Mouse (Mus musculus) kidney, postnatal 4 days (tissue): ENCODE measurements at regions not wholly inside any gene's neighbourhood (a gene's known extent, or its start where the extent isn't known, plus 50 kb on each side); places are given as distances from the start of the nearest gene placed in this dataset.
"Not testable (repeated sequence)": the region's sequence is repeated elsewhere in the genome, so short reads cannot be mapped to it uniquely, and the experiment has no call there.

Experiments
- DNase-seq, 2 experiments: peaks; one replicate each; pipeline ENCODE4 v3.0.0; 2021; ENCODE audit warnings: mixed read lengths in 2 of 2

- no peak for DNase-seq
These were observed 120.4 kb upstream of the Thpo start for GRCm38 (mm10) chr16:20854696-20855213.

GRCm38 (mm10) chr16:20838151-20838550 lies 103.8 kb upstream of the Thpo start:
- DNase-seq, result no peak

- no peak for DNase-seq
These were observed 102.6 kb upstream of the Thpo start for GRCm38 (mm10) chr16:20836866-20837265.

- not testable (repeated sequence) for DNase-seq
These were observed 99.5 kb upstream of the Thpo start for GRCm38 (mm10) chr16:20833838-20834237.

DNA sequence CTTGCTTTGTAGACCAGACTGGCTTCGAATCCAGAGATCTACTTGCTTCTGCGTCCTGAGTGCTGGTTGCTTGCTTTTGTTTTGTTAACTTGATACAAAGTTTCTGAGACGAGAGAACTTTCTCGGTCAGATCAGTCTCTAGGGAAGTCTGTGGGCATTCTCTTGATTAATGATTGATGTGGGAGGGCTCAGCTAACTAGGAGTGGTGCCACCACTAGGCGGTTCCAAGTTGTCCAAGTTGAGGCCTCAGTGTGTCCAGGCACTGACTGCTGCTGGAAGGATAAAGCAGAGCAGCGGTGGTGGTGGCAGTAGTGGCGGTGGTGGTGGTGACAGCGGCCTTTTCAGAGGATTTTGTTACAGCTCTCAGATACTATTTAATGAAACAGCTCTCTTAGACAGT lies 99.0 kb upstream of the Thpo start:
- DNase-seq, result peak; percentile 17 to 42

GRCm38 (mm10) chr16:20829732-20830435 lies 95.6 kb upstream of the Thpo start:
- DNase-seq, result no peak

- DNase-seq, result no peak
These were observed 94.9 kb upstream of the Thpo start for GRCm38 (mm10) chr16:20828996-20829731.

GRCm38 (mm10) chr16:20824226-20824625 lies 89.9 kb upstream of the Thpo start:
- no peak for DNase-seq

DNA sequence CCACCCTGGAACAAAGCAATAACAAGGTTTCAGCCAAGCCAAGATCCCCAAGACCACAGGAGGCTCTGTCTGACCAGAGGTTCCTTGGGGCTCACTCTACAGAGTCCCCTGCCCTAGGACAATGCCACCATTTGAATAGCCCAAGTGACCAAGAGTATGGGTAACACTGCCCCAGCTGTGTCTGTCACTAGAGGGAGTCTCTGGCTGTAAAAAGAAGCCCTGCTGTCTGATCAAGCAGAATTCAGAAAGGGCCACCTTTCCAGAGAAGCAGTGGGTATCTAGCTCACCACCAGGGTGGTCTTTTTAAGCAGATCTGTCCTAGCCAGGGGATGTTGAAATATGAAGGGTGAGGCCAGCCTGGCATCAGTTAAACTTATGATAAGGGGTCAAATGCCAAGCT lies 86.6 kb upstream of the Thpo start:
- DNase-seq, result no peak

GRCm38 (mm10) chr16:20819568-20819967 lies 85.3 kb upstream of the Thpo start:
- DNase-seq, result no peak

- peak in 1 of 2 experiments; percentile 25 for DNase-seq
These were observed 84.4 kb upstream of the Thpo start for GRCm38 (mm10) chr16:20818711-20819189.

DNA sequence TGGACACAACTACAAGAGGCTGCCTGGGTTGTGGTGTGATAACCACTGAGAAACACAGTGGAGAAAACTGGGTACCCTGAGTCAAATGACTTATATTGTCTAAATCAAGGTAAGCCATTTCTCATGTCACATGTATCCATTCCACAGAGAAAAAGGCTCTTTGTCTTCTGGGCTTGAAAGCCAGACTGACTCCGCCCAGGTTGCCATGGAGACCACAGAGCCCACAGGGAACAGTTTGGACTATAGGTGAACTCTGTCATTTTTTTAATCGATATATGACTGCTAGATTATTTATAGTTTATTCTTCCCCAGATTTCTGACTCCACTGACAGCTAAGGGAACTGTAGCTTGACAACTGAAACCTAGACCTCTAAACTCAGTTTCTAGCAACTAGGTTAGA lies 80.7 kb upstream of the Thpo start:
- peak in 1 of 2 experiments; percentile 22 for DNase-seq

DNA sequence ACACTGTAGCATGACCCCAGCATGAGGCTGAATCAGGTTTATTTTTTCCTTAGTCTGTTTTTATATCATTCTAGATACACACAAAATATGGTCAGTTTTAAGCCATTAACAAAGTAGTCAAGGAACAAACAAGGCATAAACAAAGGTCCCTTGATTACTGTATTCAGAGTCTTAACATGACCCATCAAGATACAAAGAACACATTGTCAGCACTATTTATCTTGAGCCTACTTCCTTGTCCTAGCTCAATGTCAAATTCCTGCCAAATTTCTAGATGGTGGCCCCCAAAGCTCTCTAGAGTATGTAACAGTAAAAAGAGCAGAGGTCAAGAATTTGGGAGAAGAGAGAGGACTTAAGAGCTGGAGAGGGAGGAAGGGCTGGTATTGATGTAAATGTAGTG lies 79.9 kb upstream of the Thpo start:
- no peak for DNase-seq

- not testable (repeated sequence) for DNase-seq
These were observed 77.7 kb upstream of the Thpo start for GRCm38 (mm10) chr16:20812025-20812424.

- no peak for DNase-seq
These were observed 76.0 kb upstream of the Thpo start for GRCm38 (mm10) chr16:20810322-20810721.

DNA sequence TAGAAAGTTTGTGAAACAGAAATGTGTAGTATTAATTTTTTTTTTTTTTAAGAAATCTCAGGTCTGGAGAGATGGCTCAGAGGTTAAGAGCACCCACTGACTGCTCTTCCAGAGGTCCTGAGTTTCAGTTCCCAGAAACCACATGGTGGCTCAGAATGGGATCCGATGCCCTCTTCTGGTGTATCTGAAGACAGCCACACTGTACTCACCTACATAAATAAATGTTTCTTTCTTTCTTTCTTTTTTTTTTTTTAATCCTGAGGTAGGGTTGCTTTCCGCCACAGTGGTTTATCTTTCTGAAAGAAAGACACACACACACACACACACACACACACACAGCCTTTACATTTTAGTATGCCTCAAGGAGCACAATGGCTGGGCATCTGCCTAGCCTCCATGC lies 74.0 kb upstream of the Thpo start:
- DNase-seq, result no peak

DNA sequence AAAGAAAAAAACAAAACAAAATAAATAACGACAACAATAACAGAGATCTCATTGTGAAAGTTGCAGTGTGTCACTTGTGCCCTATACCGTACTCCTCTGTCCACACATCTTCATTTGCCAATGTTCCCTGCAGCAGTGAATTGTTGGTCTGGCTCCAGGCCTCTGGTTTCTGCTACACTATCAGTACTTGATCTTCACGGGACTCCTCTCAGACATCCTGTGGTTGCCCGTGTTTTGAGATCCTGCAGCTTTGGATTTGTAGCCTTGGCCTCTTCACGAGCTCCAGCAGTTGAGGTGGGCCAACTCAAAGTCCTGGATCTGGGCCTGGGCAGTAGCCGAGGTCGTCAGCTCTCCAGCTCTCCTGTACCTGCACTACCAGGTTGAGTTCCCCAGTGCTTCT lies 72.4 kb upstream of the Thpo start:
- DNase-seq, result no peak

GRCm38 (mm10) chr16:20805793-20806192 lies 71.5 kb upstream of the Thpo start:
- DNase-seq, result no peak

DNA sequence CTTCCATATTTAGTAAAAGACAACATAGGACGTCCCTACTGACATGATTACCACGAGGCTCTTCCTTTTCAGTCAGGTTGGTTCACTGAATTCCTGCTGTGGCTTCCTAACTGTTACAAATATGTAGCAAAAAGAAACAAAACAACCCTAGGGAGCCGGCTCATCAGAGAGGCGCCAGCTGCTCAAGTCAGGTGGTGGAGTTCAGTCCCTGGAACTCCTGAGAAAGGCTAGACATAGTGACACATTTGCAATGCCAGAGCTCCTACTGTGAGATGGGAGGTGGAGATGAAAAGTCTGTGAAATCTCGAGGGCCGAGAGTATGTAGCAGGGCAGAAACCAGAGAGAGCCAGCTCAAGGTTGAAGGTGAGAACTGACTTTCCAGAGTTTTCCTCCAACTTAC lies 70.8 kb upstream of the Thpo start:
- peak in 1 of 2 experiments; percentile 33 for DNase-seq

GRCm38 (mm10) chr16:20804601-20805017 lies 70.3 kb upstream of the Thpo start:
- DNase-seq, result peak; percentile 81 to 89

- peak; percentile 21 to 33 for DNase-seq
These were observed 69.1 kb upstream of the Thpo start for GRCm38 (mm10) chr16:20803278-20803930.

- no peak for DNase-seq
These were observed 68.4 kb upstream of the Thpo start for GRCm38 (mm10) chr16:20802724-20803123.

DNA sequence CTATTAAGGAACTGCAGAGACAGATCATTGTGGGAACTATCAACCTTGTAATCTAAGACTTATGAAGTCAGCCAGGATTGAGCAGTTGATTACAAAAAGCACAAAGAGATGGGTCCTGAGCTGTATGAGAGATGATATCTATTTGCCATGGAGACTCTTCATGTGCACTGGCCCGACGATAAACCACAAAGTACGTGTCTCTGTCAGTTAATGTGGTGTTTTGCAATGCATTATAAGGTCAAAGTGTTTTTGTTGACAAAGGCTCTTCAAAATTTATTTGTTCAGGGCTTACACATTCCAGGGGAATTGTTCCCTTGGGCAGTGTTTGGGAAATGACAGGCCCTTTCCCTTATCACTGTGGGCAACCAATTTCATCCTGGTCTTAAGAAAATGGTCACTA lies 65.7 kb upstream of the Thpo start:
- DNase-seq, result no peak
